Mouse (Mus musculus) CH12F3 (cell line): ENCODE results near the gene Gm21190.
"Not testable (repeated sequence)": the region's sequence is repeated elsewhere in the genome, so short reads cannot be mapped to it uniquely, and the experiment has no call there.

Experiments used
- in situ Hi-C: fragments of 300-500 bp; cut with MboI; formaldehyde crosslinking; loops from 2 replicates; pipeline ENCODE4 v1.14.3; 2020; ENCODE audit warnings: low sequenced_read_pairs

The Gm21190 gene

GRCm38 (mm10) chr5:15490934-15491333 lies 38.1 kb downstream of the Gm21190 start:
- in situ Hi-C loops = not testable (repeated sequence)

DNA sequence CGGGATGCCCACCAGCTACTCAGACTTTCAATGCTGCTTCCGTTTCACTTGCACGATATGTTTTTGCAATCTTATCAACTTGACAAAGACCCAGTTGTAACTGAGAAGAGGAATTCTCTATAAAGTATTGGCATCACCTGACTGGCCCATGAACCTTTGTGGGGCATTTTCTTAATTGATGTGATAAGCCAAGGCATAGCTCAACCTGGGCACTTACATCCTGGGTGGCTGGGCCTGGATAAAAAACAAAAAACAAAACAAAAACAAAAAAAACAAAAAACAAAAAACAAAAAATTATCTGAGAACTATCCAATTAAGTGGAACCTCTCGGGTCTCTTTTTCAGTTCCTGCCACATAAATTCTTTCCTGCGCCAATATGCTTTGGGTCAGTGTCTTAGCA lies 40.3 kb downstream of the Gm21190 start:
- in situ Hi-C loops = no loop called here

- in situ Hi-C loops = not testable (repeated sequence)
Observed at GRCm38 (mm10) chr5:15484616-15485015, 44.4 kb downstream of the Gm21190 start.

DNA sequence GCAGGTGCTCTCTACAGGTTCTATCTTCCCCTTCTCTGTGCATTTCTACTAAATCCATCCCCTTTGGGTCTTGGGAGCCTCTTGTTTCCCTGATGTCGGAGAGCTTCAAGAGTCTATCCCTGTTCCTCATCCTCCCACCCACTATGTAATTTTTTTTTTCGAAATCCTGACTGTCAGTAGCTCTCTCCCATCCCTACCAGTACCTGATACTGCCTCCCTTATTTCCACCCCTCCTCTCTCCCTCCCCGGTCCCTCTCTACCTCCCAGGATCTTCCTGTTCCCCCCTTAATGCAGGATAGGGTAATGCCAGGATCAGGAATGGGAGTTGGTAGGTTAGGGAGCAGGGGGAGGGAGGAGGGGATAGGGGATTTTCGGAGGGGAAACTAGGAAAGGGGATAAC lies 45.4 kb downstream of the Gm21190 start:
- in situ Hi-C loops = not testable (repeated sequence)

GRCm38 (mm10) chr5:15482815-15483214 lies 46.2 kb downstream of the Gm21190 start:
- in situ Hi-C loops = not testable (repeated sequence)

GRCm38 (mm10) chr5:15476423-15476822 lies 52.6 kb downstream of the Gm21190 start, which contains the start of gene Gm21149:
Gene Gm21149 (minus strand): TSS chr5:15476523.
- in situ Hi-C loops = not testable (repeated sequence)
